Mouse (Mus musculus): ENCODE measurements at regions not wholly inside any gene's neighbourhood (a gene's known extent, or its start where the extent isn't known, plus 50 kb on each side); places are given as distances from the start of the nearest gene placed in this dataset.

DNA sequence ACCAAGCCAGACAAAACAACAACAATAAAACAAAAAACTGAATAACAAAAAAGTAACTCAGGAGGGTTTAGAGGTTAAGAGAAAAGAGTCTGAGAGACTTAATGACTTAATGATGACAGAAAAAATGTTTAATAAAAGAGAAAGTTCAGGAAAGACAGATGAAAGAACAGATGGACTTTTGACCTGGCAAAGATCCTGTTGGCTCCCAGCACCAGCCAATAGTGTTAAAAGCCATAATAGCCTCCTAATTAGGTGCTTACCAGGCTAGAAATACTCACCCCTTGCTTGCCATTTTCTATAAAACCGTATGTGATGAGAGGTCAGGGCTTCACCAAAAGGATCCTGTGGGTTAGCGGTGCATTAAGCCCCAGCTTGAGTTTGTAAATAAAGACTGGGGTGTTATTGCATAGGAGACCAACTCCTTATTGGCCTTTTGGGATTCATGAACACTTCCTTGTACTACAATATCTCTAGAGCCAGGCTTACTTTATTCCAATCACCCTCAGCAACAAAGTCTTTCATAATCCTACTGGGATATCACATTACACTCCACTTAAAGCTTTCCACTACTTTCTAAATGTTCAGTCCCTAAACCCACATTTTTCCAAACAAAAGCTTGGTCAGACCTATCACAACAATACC lies 282.1 kb upstream of the Rasa1 start:
- no peak for DNase-seq (ENCODE audit: low spot score)

DNA sequence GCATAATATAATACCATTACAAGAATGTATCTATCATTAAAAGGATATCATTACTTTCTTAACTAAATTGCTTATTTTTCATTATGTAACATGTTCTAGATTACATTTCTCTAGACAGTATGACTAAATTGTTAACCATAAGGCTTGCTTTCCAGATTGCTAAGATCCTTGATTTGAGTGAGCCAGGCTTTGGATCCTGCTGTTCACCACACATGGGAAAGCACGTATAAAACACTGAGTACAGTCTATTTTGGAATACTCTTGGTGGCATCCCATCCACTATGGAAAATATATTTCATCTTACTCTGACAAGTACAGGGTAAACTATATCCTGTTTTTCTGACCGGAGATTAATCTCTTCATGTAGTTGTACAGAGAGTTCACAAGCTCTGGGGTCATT lies 268.9 kb upstream of the Rasa1 start:
- DNase-seq (ENCODE audit: low spot score), result no peak

DNA sequence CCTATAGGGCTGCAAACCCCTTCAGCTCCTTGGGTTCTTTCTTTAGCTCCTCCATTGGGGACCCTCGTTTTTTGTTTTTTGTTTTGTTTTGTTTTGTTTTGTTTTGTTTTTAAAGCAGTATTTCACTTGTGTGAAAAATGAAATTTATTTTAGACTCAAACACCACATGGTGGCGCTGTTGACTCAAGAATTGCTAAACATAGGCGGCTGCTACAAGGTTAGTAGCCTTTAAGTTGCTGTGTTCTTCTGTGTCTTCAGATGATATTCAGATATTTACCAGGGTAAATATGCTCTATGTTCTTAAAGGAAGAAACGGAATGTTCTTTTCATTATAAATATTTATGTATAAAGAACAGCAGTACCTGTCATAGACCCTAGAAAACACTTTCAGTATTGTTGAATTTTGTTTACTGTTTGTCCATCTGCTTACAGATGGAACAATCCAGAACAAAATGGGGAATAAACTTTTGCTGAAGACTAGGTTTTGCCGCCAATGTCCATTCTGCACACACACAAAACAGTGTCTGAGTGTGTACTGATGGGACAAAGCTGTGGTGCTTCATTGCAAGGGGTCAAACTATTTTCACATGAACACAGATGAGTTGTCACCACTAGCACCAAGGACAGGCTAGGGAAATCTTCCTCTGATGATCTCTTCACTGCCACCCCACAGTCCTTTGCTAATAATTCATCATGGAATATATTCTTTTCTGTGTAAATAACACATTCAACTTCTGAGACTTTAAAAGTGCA lies 267.3 kb upstream of the Rasa1 start:
- DNase-seq (ENCODE audit: low spot score), result peak; percentile 79

DNA sequence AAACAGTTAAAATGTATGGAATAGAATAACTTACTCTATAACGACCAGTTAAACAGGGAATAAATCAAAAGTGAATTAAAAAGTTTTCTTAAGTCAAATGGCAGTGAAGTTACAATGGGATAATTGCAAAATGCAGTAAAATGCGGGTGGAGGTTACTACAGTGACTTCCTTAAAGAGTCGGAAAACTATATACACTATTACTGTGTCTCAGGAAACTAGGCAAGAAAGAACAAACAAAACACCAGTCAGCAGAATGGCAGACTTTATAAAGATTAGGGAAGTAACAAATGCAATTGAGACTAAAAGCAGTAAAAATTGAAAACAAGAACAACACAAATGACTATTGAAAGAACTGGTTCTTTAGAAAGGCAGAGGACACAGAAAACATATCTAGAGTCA lies 264.1 kb upstream of the Rasa1 start:
- no peak for DNase-seq (ENCODE audit: low spot score)

DNA sequence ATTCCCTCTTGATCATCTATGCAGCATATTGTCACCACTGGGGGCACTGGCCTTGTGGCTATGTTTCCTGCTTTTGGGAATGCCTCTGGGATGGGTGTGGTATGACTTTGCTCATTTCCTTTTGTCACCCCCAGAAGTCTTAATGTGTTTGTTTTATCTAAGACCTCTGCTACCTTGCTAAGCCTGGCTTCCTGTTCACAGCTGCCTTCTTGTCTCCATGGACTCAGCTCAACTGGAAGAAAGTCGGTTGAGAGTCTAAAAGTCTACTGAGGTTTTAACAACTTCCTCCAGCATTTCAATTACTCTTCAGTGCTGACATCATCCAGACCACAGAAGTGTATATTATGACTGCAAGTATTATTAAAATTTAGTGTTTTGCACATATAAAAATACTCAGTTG lies 220.7 kb upstream of the Rasa1 start:
- DNase-seq (ENCODE audit: low spot score), result no peak

DNA sequence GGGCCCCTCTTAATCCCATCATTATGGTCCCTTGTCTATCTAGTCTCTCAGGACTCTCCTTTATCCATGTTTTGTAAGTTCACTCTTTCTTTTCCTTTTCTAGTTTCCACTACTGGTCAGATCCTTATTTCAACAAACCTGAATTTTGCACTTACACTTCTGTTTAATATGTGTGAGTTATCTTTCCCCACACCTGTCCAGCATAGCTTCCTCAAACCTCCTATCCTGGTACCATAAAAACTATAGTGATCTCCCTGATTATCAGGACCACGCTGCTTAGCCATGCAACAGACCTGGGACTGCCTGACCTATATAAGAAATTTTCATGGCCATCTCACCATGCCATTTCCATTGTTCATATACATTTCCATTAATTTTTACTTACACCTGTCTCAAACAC lies 219.6 kb upstream of the Rasa1 start:
- DNase-seq (ENCODE audit: low spot score), result no peak

DNA sequence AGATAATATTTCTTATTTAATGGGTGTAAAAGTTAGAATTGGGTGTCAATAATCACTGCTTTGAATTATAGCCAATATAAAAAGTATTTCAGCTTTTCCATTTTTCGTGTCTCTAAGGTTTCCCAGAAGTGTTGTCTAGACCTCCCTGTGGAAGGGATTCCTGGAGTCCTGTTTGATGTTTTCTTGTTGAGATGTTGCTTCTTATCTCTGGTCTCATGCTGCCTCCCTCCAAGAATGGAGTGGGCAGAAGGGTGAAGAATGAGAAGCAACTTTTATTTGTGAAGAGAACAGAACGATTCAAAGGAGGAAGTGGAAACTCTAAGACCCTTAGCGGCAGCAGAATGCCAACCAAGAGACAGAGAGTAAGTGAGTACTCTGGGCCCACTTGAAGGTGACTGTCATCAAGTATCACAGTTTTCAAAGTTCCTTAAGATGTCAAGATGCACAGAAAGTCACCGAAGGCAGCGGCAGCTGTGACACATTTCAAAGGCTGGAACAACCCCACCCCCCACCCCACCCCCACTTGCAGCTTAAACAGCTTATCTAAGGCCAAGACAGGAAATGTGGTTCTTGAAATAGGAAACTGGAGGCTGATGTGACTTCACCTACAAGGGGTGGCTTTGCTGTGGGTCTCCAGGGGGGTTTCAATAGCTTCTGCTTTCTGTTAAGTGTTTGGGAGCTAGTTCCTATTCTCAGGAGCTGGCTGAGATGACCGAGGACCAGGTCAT lies 218.6 kb upstream of the Rasa1 start:
- no peak for DNase-seq (ENCODE audit: low spot score)

DNA sequence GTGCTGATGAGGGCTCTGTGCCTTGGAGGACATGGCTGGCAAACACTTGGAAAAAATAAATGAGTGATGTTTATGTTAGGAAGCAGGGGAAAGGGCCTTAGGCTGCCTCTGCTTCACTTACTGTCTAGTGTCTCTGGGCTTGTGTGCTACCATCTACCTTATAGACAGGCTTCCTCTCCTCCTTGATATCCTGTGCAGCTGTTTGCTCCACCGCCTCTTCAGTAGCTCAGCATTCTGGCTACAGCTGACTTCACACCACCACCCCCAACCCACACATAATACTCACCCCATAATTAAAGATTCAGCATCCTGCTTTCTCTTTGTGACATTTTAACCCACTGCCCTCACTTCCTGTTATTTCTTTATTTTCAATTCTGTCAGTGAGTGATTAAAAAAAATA lies 217.9 kb upstream of the Rasa1 start:
- no peak for DNase-seq (ENCODE audit: low spot score)

DNA sequence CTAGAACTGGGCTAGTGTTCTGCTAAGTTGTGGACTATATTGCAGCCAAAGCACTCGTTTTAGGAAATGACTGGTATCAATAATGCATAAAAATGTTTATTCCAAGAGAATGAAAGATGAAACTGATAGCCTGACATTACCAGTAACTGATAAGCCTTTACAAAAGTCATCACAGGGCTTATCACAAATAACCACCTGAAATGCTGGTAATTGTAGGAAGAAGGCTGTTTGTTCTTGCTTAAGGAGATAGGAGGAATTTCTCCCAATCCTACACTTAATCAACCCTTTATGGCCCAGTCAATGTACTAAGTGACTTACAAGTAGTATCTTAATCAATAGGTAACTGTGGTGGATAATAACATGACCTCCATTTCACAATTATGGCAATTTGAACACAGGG lies 217.1 kb upstream of the Rasa1 start:
- DNase-seq (ENCODE audit: low spot score), result no peak

DNA sequence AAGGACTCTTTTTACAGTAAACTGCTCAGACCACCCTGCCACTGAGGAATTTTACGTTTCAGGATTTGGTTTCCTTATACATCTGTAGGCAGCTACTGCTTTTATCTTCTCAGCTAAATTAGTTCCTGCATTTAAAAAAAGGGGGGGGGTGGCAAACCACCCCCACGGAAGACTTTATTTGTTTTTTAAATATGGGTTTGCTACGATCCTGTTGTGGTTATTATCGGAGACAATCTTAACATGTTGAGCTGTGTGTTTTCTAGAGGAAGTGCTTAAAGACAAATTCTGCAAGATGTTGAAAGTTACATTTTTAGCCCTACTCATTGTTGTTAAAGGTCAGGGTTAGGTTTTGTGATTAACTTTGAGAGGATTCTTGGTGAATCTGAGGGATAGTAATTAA lies 216.1 kb upstream of the Rasa1 start:
- no peak for DNase-seq (ENCODE audit: low spot score)

DNA sequence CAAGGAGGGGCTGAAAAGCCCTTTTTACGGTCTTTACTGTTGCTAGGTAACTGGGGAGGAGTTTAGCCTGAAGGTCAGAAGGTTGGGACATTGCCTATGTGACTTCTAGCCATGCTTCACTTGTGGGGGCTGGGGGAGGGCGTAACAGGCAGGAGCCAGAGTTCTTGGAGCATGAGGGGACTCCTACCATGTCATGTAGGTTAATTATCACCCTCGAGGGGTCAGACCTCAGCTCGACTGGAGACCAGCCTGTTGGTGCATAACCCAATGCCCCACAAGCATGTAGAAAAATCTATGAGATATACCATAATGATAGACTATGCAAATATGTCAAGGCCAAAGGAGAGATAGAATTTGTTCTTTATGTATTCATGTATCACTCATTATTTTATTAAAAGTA lies 215.1 kb upstream of the Rasa1 start:
- peak; percentile 36 for DNase-seq (ENCODE audit: low spot score)

DNA sequence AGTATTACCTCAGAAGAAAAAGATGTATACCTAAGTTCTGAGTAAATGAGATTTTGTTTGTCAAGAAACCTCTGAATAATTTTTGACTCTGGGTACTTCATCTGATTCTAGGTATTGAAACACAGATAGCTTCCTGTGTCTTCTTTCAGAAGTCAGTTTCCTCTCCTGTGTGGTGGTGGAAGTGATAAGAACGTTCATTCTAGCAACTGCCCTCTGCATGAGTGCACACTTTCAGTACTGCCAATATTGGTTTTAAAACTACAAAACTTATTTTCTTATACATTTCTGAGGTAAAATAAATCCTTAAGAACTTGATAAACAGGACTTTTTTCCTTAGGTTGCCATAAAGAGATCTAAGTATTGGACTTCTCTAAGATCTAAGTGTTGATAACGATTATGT lies 209.8 kb upstream of the Rasa1 start:
- no peak for DNase-seq (ENCODE audit: low spot score)

DNA sequence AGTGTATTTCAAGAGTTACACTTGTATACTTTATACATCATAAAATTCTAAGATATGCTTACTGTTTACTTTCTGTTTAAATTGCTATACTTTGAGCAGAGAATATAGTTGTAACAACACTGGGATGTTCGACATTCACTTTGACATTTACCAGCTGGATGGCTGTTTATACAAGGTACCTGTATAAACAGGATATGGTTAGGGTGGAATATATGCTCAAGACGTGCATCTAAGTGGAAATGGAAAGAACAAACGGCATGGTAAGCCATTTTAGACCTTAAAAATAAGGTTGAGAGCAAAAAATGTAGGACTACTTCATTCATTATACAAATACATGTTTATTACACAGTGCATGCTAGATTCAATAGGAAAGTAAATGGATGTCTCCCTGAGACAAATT lies 195.9 kb upstream of the Rasa1 start:
- DNase-seq (ENCODE audit: low spot score), result no peak

DNA sequence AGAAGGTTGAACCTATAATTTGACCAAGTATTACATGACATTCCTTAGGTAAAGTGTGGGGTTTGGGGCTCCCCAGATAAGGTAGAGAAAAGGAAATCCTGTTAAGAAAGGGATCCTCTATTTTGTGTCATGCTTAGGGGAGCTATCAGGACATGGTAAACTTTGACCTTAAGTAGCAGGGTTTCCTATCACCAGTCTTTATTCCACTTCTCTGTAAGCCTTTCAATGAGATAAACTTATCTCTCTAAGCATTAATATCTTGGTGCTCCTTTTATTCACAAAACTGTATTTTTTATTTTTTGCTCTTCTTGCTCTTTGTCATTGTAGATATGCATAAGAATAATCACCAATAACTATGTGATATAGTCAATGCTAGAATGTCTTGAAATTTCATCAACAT lies 194.4 kb upstream of the Rasa1 start:
- DNase-seq (ENCODE audit: low spot score), result no peak

DNA sequence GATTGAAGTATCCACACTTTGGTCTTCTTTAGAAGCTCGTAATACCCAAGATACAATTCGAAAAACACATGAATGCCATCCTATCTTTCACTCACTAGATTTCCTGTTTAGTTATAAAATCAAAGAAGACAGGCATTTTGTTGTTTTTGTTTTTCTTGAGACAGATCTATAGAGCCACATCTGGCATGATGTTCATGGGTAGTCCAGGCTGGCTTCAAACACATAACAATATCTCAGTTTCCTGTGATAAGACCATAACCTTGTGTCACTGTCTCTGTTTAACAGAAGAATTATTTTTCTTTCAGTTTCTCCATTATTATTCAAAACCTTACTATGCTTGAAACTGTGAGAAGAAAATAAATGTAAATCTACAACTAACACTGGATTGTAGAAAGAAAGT lies 190.5 kb upstream of the Rasa1 start:
- DNase-seq (ENCODE audit: low spot score), result no peak

DNA sequence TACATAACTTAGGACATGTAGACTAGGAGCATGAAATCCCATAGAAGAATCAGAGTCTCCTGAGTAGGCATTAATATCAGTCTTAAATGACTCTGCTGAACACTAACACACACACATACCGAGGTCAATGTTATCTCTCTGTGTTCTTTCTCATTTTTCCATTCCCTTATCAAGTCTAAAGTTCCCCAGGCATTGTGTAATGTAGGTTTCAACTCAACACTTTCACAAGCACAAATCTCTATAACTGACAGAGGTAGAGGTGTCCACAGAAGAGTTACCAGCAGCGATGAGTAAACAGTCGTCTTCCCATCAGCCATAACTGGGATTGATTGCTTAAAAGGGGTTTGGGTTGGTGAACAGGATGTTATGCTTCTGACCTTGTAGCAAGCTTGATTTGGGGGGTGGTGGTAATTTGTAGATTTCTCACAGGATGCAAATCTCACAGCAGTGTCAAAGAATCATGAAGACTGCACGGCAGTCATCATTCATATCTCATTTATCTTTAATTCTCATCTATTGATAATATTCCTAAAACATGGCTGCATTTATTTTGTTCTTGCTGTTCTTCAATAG lies 187.4 kb upstream of the Rasa1 start:
- DNase-seq (ENCODE audit: low spot score), result no peak

DNA sequence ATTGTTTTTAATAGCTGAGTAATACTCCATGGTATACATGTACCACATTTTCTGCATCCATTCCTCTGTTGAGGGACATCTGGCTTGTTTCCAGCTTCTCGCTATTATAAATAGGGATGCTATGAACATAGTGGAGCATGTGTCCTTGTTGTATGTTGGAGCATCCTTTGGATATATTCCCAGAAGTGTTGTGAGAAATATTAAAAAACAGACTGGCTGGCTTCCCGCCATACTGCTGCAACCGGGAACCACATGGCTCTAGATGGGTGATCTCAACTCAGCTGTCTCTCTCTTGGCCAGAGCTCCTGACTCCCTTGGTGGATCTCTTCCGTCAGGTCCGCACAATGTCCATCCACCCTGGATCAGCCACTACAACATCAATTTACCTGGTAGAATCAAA lies 182.4 kb upstream of the Rasa1 start:
- DNase-seq (ENCODE audit: low spot score), result no peak

DNA sequence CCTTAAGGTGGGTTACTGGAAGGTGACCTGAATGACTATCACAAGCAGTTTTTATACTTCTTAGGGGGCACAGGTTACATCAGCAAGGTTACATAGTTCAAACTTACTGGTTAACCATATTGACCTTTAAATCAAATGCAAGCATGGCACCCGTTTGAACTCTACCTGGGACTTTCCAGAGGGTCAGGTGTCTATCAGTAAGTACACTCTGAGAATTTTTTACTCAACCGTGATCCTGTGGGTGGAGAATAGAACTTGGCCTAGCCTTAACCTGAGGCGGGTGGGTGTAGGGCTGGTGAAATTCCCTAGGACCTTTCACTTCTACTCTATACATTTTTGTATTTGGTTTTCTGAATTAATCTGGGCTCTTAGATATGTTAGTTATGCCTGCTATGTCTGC lies 170.5 kb upstream of the Rasa1 start:
- DNase-seq (ENCODE audit: low spot score), result no peak

DNA sequence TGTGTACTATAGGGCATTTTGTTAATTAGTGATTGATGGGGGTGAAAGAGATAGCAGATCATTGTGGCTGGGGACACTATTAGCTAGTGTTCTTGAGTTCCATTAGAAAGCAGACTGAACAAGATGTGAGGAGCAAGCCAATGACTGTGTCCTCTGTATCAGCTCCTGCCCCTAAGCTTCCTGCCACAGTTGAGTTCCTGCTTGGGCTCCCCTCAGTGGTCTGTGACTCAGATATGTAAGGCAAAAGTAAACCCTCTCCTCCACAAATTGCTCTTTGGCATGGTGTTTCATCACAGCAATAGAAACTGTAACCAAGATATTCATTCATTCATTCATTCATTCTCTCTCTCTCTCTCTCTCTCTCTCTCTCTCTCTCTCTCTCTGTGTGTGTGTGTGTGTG lies 169.7 kb upstream of the Rasa1 start:
- DNase-seq (ENCODE audit: low spot score), result no peak

DNA sequence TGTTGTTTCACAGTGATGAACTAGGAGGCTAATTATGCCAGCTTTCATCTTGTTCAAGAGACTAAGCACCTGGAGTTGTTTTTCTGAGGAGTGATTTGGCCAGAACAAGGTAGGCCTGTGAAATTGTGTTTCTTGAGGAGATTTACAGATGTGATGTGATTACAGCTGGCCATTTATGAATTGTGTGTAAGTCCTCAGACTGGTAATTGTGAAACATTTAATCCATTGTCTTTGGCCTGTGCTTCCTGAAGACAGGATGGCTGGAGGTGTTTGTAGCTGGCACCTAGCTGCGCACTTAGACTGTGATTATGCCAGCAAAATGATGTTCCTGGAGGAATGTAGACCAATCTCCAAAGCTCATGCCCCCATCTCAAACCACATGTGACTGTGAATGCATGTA lies 150.7 kb upstream of the Rasa1 start:
- DNase-seq (ENCODE audit: low spot score), result no peak

DNA sequence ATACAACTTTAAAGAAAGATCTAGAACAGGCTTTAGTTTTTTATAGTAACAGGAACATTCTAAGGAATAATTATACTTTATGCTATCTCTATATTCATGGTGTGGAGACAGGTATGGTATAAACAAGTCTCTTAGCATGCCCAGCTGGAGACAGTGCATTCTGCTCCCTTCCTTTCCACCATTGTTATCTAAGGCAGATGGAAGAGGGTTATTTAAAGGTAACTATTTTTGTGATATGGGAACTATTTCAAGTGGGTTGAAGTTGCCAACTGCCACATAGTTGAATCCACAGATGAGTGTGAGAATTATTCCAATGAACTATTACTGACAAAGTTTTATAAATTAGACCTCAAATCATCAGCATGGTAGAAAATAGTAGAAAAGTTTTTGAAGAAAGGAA lies 148.9 kb upstream of the Rasa1 start:
- DNase-seq (ENCODE audit: low spot score), result no peak

DNA sequence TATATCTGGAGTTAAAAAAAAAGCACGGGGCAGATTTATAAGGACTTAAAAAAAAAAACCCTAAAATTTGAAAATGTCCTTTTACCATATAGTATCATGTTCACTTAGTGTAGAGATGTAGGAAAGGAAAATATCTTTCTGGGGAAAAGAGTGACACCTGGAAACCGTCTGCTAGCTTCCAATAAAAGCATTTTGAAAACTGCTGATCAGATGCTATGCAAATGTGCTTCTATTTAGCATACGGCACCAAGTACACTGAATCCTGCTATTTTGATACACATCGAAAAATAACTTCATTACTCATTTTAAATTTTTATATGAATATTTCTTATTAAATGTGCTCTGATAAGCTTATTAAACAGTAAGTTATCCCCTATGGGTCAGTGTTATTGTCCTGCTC lies 148.1 kb upstream of the Rasa1 start:
- no peak for DNase-seq (ENCODE audit: low spot score)

DNA sequence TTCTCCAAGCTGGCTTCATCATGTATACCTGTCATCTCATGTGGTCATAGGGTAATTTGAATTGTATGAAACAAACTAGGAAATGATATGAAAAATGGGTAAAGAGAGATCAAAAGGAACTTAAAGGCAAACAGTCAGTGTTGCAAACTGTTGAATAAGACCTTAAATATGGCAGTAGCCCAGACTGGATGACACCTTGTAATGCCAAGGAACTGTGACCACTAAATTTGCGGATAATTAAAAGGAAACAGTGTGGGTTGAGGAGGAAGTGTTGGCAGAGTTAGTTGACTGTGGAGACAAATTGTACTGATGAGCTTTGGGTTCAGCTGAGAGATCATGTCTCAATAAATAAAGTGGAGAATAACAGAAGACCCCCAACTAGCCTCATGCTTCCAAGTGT lies 147.3 kb upstream of the Rasa1 start:
- DNase-seq (ENCODE audit: low spot score), result no peak

All from embryo, embryonic 10.5 days (tissue).